Mouse (Mus musculus) adrenal gland, postnatal 36 days (tissue): Measurements from ENCODE around the gene Usp12. TPM values are rescaled to one million over a fixed set of nuclear protein-coding genes. Genes with fewer than 3 reads are reported as not detected.
"Not testable (repeated sequence)": the region's sequence is repeated elsewhere in the genome, so short reads cannot be mapped to it uniquely, and the experiment has no call there.

Experiments used
- DNase-seq, 2 experiments: peaks; one replicate each; pipeline ENCODE4 v3.0.0; 2021; ENCODE audit warnings: mixed read lengths in 1 of 2
- total RNA-seq, 2 experiments: library from RNA; stranded (reverse); gene quantifications; 2 replicates each; pipeline ENCODE4 v1.2.3; 2021

Gene Usp12
- total RNA-seq, 2 experiments from 2014 or later, result 30.2 to 36.3 TPM

DNA sequence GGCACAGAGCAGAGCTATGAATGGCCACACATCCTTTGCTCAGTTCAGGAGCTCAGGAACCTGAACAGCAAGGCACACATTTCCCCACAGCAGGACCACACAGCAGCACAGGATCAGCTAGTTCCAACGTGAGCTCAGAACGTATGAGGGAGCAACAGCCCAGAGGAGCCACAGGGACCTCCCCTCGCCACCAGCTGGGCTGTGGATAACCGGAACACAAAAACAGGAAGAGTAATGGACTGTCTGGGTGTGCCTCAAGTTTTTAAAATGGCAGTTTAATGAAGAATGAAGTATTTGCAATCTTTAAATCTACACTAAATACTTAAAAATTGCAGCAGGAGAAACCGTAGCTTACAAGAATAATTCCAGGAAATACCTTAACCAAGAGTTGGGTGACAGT, 44.9 kb downstream of the Usp12 start:
- DNase-seq, result no peak

DNA sequence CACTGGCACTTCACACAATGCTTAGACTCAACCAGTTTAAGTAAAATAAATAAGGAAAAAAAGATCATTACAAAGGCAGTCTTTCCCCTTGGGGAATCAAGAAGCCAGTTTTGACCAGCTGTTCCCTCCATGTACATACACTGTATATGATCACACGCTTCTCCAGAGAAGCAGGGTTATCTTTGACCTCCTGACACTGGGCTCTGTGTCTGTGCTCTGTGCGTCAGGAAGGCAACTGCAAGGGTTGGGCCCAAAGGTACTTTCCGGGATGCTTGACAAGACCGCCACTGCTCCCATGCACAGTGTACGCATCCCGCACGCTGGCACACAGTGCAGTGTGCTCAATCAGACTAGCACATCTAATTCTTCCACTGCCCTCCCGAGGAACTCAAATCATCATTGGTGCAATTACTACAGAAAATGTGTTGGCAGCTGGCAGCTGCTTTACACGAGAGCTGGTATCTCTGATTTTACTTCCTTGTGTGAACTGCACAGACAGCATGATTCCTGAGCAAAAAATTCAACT, 57.8 kb downstream of the Usp12 start:
- no peak for DNase-seq

DNA sequence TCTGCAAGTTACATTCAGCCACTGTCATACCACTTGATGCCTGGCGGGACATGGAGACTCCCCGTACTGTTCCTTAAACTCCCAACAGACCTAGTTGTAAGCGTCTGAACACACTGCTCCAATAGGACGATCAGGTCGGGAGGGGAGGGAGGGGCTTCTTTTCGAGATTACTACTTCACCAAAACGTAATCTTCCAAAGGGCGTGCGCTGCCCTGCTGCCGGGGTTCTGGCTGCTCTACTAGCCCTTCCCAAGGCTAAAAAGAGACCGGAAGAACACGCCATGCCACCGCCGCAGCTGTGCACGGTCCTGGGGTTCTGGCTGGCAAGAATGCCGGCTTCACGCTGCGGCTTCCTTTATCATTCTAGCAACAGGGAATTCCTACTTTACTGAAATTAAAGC, 58.5 kb downstream of the Usp12 start:
- no peak for DNase-seq

DNA sequence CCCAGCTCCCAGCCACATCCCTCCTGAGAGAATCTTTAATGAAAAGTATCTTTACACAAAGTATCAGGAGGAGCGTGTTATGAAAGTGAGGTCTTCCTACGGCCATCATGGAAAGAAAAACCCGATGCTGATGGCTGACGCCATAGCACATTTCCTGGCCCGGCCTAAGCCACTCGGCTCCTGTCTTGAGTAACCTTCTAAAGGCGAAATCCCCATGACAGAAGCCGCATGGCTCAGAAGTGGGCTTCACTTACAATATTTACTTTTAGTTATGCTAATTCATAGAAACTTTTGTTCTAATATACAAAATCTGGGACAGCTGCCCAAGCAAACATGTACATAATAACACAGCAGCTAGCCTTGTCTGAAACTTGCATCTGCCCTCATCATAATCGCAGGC, 59.8 kb downstream of the Usp12 start:
- not testable (repeated sequence) for DNase-seq

DNA sequence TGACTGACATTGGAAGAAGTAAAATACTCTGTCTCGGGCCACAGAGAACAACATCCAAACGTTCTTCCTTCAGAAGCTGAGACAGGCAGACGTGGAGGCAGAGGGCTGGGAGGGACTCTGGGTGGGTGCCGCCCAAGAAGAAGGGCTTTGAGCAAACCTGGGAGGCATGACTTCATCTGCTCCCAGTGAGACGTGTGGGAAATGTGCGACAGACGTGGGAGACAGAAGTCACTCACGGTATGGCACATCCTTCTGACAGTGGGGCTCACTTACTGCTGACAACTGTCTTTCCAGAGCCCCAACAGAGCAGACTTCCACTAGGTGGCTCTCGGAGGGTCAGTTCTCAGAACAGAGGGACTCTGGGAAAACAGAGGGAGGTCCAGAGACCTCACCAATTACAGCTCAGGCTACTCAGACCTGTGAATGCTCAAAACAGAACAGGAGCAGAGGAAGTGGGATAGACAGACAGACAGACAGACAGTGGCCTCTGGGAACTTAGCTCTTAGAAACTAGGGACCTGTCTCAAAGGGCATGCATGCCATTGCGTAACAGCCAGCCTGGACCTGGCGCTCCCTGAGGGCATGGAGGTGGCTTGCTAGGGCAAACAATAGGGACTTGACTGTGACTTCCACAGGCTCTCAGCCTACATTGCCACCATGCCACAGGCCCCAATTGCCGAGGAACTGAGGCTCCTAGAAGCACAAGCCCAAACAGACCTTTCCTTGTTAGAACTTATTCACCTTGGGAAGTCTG, 60.7 kb downstream of the Usp12 start:
- peak in 1 of 2 experiments; percentile 22 for DNase-seq

DNA sequence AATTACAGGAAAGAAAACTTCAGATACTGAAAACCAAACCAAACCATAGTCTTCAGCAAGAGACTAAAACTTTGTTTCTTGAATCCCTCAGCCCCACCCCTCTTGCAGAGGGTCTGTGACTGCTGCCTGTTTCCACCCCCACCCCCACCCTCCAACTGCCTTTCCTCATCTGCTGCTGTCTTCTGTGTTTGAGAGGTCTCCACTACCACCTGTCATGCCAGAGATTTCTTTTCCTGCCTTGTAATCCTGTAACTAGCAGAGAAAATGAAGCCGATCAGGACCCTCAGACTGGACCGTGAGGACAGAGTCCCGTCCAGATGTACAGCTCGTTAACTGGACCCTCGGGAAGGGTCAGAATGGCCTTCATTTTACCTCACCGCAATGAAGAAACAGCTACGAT, 61.4 kb downstream of the Usp12 start:
- DNase-seq, result no peak

DNA sequence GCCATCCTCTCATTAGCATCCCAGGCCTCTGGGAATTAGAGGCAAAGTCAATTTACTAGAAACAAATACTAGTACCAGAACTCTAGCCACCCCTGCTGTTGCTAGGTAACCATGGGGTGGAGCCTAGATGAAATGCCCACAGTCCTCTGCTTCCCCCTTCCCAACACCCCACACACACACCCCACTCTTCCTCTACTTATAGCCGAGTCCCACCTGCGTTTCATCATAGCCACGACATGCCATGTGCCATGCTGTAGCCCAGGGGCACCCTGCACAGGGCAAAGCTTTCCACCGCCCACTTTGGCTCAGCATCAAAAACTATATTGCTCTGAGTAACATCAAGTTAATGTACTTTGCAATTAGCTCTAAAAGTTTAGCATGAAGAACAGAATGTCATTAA, 67.8 kb downstream of the Usp12 start:
- DNase-seq, result no peak

DNA sequence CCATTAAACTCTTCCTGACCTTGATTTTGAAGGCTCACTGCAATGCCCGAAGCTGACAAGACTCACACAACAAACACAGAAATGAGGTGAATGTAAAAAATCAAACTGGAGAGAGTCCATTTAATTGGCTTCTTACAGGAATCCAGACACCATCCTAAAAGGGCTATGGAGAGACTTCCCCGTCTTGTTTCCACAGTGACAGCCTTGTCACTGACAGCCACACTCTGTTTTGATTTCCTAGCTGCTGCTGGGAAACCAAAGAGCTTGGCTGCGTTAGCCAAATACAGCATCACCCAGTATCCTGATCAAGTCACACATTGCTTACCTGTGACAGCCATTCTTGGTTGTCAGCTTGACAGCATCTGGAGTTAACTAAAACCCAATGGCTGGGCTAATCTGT, 69.8 kb downstream of the Usp12 start:
- no peak for DNase-seq

DNA sequence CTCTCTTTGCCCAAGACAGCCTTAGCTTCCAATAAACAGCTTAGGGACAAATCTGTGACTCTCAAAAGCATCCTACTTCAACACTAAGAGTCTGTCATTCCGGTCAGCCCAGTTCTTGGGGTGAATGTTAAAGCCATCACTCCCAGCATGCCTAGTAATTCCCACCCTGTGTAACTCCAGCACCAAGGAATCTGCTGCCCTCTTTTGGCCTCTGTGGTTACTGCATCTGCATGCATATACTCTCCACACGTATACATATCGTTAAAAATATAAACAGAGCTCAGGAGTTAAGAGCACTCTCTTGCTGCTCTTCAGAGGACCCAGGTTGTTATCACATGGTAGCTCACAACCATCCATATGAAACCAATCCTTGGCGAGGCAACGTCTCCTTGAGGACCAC, 71.4 kb downstream of the Usp12 start:
- no peak for DNase-seq

DNA sequence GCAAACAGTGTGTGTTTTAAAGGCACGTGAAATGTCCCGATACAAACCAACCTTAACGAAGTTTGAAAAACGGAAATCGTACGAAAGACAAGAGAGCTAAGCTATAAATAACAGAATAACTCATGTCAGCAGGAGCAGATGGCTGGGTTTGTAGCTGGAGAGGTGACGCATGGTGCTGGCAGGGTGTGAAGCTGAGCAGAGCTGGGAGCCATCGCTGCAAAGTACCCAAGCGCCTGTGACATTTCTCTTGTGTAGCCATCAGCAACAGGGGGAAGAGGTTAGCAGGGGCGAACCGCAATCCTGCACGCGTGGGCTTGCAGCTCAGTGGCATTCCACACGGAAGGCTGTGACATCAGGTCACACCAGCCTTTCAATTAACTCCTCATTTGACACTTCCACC, 72.6 kb downstream of the Usp12 start:
- DNase-seq, result no peak

DNA sequence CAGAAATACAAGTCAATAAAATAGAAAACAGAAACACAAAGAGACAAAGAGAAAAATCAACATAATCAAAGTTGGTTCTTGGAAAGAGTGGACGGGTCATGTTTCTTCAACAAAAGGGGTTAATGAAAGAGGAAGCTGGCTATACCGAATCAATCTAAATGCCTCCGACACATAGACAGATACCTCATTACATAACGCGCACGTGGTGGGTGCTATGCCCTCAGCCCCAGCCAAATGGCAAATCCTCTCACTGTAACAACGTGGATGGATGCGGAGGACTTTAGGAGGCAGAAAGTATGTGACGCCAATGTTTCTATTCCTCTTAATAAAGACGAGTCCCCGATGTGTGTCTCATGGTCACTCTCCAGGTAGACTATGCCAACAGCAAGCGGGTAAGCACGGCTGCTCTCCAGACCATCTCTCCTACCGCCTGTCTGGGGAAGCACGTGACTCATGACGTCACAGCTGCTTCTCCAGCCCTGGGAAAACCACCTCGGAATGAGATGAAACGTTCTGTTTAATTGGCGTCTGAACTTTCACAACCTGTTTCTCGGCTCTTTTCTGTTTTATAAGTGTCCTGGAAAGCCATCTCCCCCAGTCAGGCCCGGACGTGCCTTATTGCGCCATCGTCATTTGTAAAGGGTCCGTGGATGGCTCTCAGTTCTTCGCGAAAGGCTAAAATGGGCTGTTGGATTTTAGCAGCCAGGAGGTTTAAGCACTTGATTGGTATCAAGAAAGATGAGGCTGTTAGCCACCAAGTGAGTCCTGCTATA, 75.0 kb downstream of the Usp12 start:
- no peak for DNase-seq

DNA sequence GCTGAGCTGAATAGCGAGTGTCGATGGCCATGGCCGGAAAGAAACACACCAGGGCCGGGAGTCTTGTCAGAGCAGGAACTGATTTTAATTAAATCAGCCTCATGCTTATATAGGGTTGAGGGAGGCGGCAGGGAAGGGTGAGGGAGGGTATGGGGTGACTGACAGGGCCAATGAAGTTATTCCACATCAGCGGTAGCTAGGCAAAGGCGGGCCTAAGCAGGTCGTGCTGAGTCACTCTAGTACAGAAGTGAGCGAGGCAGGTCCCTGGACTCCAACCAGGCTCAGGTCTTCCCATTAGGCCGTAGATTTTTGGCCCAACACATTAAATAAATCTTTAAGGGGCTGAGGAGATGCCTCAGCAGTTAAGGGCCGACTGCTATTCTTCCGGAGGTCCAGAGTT, 81.0 kb downstream of the Usp12 start:
- DNase-seq, result no peak

DNA sequence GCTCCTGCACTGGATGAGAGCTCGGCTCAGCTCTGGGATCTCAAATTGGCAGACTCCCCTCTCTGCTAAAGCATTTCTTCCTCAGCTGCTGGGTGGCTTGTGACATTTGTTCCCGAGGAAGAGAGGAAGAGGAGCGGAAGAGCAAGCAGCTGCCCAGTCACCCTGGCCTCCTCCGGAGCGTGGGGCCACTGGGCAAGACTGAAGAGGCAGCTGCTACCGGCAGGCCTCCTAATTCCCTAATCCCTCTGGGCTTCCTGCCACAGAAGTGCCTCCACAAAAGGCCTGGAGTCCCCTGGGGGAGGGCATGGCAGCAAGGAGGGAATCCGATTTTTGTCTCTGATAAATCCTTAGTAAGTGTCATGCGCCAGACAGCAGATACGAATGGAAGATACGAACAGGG, 81.7 kb downstream of the Usp12 start:
- DNase-seq, result no peak

DNA sequence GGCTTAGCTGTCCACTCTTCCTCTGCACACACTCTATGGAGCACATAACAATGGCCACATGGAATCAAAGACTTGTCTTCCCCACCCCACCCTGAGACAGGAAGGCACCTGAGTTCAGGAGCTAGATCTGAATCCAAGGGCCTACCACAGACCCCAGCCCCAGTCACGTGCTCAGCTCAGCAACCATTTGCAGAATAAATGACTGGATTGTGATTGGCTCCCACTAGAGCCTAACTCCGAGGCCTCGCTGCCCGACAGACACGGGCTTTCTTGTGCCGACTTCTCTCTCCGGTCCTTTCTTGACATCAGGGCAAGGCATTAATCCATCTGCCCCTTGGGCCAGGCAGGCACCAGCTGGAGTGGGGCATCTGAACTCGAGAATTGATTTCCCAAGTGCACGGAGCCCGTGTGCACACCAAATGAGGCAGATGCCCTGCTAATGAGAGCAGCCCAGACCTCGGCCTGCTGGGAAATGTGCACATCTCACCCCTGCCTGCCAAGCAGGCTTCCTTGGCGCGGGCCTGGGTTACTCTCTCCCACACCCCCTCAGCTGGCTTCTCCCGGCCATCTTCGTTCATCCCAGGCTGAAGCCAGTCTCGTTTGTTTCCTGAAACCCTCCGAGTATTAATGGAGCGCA, 82.4 kb downstream of the Usp12 start:
- no peak for DNase-seq

DNA sequence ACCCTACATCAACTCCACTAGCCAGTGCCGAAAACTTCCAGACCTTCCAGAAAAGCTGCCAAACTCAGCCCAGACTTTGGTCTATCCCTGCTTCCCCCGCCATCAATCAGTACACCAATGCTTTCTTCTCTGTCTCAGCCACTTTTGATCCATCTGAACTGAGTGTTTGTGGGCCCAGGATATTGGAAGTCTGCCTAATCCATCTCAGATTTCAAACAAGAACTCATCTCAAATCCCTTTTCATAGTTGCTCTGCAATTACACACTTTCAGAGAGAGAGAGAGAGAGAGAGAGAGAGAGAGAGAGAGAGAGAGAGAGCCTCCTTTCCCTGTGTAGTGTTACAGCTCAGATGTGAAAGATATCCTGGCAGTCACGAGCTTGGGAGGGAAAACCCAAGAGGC, 85.4 kb downstream of the Usp12 start:
- no peak for DNase-seq

DNA sequence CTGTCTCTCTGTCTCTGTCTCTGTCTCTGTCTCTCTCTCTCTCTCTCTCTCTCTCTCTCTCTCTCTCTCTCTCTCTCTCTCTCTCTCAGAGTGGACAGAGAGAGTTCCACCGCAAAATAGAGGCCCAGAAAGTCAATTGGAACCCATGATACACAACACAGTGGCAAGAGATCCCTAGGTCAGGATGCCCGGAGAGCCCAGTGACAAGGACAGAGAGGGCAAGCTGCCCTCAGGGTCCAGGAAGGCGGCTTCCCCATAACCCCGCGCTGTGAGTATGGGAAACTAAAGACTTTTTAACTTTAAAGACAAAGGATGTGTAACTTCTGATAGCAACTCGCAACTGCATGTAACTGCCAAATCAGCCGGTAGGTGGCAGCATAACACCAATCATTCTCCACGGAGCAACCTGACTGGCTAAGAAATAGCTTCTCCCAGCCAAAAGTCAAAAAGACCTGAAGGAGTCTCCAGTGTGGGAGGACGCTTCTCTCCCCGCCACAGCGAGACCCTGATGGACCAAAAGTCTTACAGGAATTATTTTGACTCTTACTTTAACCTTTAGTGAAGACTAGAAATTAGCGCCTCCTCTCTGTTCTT, 88.9 kb downstream of the Usp12 start:
- peak; percentile 87 to 88 for DNase-seq

DNA sequence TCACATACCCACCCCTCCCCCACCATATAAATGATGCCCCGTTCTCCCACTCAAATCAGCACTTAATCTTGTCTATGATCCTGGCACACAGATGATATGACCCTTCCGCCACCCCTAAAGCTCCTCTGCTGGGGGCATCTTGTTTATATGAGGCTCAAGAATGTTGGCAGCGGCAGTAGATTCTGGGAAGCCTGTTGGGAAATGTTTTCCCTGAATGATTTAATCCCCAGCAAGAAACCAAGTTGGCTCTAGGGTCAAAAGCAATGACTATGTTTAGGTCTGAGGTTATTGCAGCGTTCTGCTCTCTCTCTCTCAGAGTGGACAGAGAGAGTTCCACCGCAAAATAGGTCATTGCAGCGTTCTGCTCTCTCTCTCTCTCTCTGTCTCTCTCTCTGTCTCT, 89.4 kb downstream of the Usp12 start:
- DNase-seq, result no peak

DNA sequence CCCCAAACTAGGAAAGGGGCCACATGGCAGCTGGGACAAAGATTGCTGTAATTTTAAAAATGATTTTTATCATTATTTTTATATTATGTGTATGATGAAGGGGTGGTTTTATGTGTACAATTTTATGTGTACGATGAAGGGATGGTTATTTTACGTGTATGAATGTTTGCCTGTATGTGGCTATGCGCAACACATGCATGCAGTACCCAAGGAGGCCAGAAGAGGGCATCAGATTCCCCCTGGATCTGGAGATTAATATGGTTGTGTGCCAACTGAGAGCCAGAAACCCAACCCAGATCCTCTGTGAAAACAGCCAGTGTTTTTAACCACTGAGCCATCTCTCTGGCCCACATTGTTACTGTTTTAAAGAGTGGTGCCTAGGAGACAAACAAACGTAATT, 90.6 kb downstream of the Usp12 start:
- DNase-seq, result no peak

DNA sequence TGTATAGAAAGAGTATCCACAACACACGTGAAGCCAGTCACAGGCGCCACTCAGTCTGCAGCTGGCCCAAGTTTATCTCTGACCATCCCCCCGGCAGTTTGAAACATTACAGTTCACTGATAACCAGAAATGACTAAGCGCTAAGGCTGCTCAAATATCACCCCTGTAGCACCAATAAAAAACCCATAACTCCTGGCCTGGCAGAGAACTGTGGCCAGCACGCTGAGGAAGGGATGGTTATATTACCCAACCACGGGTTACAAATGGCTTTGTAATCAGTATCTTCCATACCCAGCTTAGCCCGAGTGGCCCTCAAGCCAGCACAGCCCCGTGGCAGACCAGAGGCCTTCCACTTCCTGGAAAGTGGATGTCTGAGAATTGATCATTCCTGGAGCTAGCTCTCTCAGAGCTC, 91.1 kb downstream of the Usp12 start:
- peak; percentile 54 to 56 for DNase-seq

DNA sequence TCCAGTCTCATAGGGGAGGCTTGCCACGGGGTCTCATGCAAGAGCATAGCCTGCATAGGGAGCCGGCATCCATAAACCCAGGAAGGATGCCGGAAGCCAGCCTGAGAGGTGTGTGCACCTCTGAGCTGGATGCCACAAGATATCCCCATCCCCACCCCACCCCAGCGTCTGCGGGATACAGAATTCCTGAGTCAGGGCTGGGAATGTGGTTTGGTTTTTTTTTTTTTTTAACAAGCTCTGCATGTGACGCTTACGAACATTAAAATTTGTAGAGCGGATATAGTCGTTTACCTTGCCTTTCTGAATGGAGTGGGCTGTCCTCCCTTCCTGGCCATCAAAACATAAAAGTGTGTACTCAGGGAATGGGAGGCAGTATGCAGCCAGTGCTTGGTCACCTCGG, 94.7 kb downstream of the Usp12 start:
- no peak for DNase-seq

DNA sequence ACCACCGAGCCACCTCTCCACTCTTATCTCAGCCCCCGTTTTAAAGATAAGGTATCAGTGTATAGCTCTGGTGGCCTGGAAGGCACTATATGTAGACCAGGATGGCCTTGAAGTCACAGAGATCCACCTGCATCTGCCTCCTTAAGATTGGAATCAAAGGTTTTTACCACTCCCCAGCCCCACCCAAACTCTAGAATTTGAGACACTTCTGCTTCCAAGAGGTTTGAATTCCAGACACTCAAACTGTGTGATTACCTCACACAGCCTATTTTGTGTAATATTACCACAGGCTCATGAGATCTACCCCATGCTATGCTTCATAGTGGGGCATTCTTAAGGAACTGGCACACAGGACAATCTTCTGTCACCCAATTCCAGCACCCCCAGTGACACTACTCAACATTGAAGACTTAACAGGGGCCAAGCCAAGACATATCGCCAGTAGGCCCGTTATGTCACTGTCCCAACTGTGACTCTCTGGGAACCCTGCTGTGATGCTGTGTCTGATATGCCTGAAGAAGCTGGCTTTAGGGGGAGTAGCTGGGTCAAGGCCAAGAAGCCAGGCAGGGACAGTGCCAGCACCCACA, 95.3 kb downstream of the Usp12 start:
- no peak for DNase-seq

DNA sequence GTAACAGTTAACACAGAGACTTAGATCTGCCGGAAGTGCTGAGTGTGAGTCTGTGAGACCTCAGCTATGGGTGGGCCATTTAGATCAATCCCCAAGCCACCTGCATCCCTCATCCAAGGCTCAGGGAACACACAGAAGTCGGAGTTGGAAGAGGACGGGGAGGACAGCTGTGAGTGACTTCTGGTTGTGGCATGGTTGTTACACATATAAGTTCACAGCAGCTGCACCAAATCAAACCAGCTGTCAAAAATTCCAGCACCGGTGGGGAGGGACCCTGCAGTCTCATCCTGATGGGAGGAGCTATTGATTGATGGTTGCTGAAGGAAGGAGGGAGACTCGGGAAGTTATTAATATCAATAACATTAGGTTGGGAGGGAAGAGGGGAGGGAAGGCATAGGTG, 99.3 kb downstream of the Usp12 start:
- no peak for DNase-seq
